Mouse (Mus musculus) C2C12 (cell line): ENCODE measurements around the gene Vmn1r39. TPM values are rescaled to one million over a fixed set of nuclear protein-coding genes. Genes with fewer than 3 reads are reported as not detected.
"Not testable (repeated sequence)": the region's sequence is repeated elsewhere in the genome, so short reads cannot be mapped to it uniquely, and the experiment has no call there.

Experiments used
- H3K27me3 ChIP-seq: one replicate; pipeline ENCODE4 v1.6.1; 2011; ENCODE audit not compliant: control insufficient read depth, insufficient read depth, insufficient read length
- H3K36me3 ChIP-seq: one replicate; pipeline ENCODE4 v1.6.1; 2011; ENCODE audit not compliant: control insufficient read depth, insufficient read depth
- H3K4me3 ChIP-seq: one replicate; pipeline ENCODE4 v1.5.1; 2011; ENCODE audit warnings: mild to moderate bottlenecking, control low read depth; ENCODE audit not compliant: poor library complexity, insufficient read depth, severe bottlenecking
- H3K79me2 ChIP-seq: one replicate; pipeline ENCODE4 v1.6.1; 2011; ENCODE audit not compliant: control insufficient read depth, insufficient read depth
- H3K79me3 ChIP-seq: one replicate; pipeline ENCODE4 v1.6.1; 2011; ENCODE audit warnings: low read depth, control low read depth
- H3ac ChIP-seq: one replicate; pipeline ENCODE3; 2011; ENCODE audit warnings: low read depth; ENCODE audit not compliant: control insufficient read depth, insufficient read length
- CEBPB ChIP-seq: IDR thresholded peaks from one replicate; pipeline ENCODE4 v1.6.1; 2011; ENCODE audit warnings: low read depth, mild to moderate bottlenecking, control low read depth, moderate library complexity
- CTCF ChIP-seq: IDR thresholded peaks from one replicate; pipeline ENCODE4 v1.5.1; 2011; ENCODE audit not compliant: control insufficient read depth, insufficient read depth, insufficient read length
- FOSL1 ChIP-seq: IDR thresholded peaks from one replicate; pipeline ENCODE4 v1.8.0; 2011; ENCODE audit warnings: mild to moderate bottlenecking, low read length; ENCODE audit not compliant: poor library complexity, insufficient read depth, severe bottlenecking
- MAX ChIP-seq: IDR thresholded peaks from one replicate; pipeline ENCODE4 v1.6.1; 2011; ENCODE audit warnings: mild to moderate bottlenecking, control low read depth
- MYOD1 ChIP-seq: IDR thresholded peaks from one replicate; pipeline ENCODE4 v1.6.1; 2011; ENCODE audit warnings: low read depth; ENCODE audit not compliant: control insufficient read depth, insufficient read length
- MYOG ChIP-seq: IDR thresholded peaks from one replicate; pipeline ENCODE4 v1.6.1; 2011; ENCODE audit not compliant: control insufficient read depth, insufficient read length; ENCODE audit errors: extremely low read depth
- USF1 ChIP-seq: IDR thresholded peaks from one replicate; pipeline ENCODE4 v1.6.1; 2011; ENCODE audit warnings: low read depth, mild to moderate bottlenecking, control low read depth, moderate library complexity
- long read RNA-seq, 2 experiments: library from polyadenylated mRNA; unstranded; transcript quantifications; one replicate each; pipeline ENCODE4 v2.0.0; 2019 to 2020
- polyA plus RNA-seq: library from polyadenylated mRNA; unstranded; fragments of >200 nt; fragmentation: generic; extraction: Trizol; gene quantifications from one replicate; pipeline ENCODE4 v1.2.1, GENCODE M21; 2012; ENCODE audit warnings: missing spikeins

Gene Vmn1r39
- polyA plus RNA-seq = not detected
- long read RNA-seq, experiment 1 = 0 reads
- long read RNA-seq, experiment 2 = 0 reads

DNA sequence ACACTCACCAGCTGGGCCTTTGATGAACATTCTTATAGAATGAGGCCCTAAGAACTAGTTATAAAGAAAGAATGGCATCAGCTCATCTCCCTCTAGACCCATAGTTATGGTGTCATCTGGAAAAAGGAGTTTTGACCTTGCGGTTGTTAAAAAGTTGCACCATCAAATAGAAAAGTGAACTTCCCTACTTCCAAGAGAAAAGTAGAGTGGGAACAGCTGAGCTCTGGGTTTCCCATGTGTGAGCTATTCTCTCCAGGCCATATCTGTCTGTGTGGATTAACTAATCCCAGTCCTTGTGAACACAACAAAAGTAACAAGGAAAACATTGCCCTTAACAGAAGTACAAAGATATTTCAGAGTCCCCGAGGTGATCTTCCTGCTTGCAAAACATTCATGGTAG lies at the start of gene Vmn1r39:
Gene Vmn1r39, minus strand, starts transcription at position 101 of the 400 bp plus-strand sequence.
- Histone ChIP-seq H3ac (no peak within 1 kb of the TSS), H3K36me3 (no peaks in the 10 kb centered on the region), H3K27me3 (no peaks in the 10 kb centered on the region), H3K4me3 (no peak within 1 kb of the TSS), H3K79me3 (no peaks in the 10 kb centered on the region), H3K79me2 (no peaks in the 10 kb centered on the region)
- no peak for TF ChIP-seq CTCF
- TF ChIP-seq FOSL1 = no peak
- no peak for TF ChIP-seq USF1
- no peak for TF ChIP-seq MYOD1
- no peak for TF ChIP-seq MAX
- no peak for TF ChIP-seq MYOG
- no peak for TF ChIP-seq CEBPB

DNA sequence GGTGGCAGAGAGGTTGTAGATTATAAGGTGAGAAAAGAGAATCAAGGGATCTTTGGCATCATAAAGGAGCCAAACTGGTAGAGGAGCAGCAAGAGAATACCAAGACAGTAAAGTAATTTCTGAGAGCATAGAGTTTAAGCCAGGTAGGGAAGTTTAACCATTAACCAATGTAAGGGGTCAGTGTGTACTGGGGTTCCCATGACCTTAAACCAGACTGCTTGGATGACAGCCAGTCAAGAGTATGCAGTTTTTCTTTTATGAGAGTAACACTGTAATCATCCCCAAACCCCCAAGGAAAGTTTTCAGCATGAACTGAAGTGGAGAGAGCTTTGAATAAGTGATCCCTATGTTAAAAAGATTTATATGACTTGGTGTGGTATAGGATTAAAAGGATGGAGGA lies 49.0 kb upstream of the Vmn1r39 start:
- no peak for TF ChIP-seq USF1
- no peak for TF ChIP-seq MYOG
- no peak for TF ChIP-seq MYOD1
- no peak for TF ChIP-seq FOSL1
- no peak for TF ChIP-seq CEBPB
- no peak for TF ChIP-seq CTCF
- TF ChIP-seq MAX = no peak
- no peaks in the 10 kb centered on the region for H3K79me2 ChIP-seq
- no peaks in the 10 kb centered on the region for H3K79me3 ChIP-seq
- H3K4me3 ChIP-seq = no peak overlapping the region
- no peaks in the 10 kb centered on the region for H3K27me3 ChIP-seq
- H3K36me3 ChIP-seq = no peaks in the 10 kb centered on the region
- no peak overlapping the region for H3ac ChIP-seq

DNA sequence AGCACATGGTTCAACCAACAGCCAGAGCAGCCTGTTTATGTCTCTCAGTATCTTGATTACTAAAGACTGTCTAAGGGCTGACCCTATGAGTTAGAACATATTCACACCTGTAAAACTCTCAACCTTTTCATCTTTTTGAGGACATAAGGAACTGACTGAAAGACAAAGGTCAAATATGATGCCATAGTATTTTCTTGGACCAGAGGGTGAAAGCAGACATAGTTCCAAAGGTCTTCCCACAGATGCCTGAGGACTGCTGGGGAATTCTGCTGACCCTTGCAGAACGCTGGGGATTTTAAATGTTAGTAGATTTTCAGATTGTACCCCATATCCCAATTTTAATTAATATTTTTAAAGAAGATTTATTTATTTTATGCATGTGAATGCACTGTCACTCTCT lies 47.9 kb upstream of the Vmn1r39 start:
- Histone ChIP-seq H3K27me3 (no peaks in the 10 kb centered on the region), H3ac (no peak overlapping the region), H3K79me2 (no peaks in the 10 kb centered on the region), H3K79me3 (no peaks in the 10 kb centered on the region), H3K4me3 (no peak overlapping the region), H3K36me3 (no peaks in the 10 kb centered on the region)
- TF ChIP-seq FOSL1 (no peak), CTCF (no peak), MYOD1 (no peak), CEBPB (no peak), MAX (no peak), MYOG (no peak), USF1 (no peak)

DNA sequence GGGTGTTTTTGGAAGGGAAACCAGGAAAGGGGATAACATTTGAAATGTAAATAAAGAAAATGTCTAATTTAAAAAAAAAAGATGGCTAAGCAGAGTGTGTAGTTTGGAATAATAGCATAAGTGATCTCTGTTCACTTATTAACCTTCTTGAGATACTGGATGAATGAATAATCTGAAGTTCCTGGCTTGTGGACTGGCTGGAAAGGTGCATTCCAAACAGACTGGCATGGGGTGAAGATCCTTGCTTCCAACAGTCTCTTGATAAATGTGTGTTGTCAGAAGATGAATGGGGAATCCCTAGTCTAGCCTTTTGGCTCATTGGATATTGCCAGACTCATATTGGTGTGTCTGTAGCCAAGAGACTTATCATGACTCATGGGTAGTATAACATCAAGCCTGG lies 45.8 kb upstream of the Vmn1r39 start:
- H3K79me2 ChIP-seq = no peaks in the 10 kb centered on the region
- H3K27me3 ChIP-seq = no peaks in the 10 kb centered on the region
- no peak overlapping the region for H3ac ChIP-seq
- H3K4me3 ChIP-seq = no peak overlapping the region
- no peaks in the 10 kb centered on the region for H3K36me3 ChIP-seq
- no peak for TF ChIP-seq USF1
- TF ChIP-seq CTCF = no peak
- TF ChIP-seq MYOD1 = no peak
- no peak for TF ChIP-seq CEBPB
- no peak for TF ChIP-seq MYOG
- no peak for TF ChIP-seq FOSL1
- no peak for TF ChIP-seq MAX
- H3K79me3 ChIP-seq = no peaks in the 10 kb centered on the region

DNA sequence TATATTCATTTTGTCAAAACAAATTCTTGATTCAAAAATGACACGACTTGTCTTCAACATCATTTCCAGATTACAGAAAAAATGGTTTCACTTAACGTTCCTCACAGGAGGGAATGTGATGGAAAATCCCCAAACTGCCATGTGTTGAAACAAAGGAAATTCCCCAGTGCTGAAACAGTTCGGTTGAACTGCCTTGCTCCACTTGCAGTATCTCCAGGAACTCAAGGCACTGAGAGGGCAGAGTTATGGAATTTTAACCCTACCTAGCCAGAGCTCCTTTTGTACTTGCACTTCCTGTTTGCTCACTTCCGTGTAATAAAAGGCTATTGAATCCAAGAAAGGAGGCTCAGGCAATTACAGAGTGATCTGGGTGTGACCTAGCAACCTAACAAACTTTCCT lies 38.5 kb upstream of the Vmn1r39 start:
- Histone ChIP-seq H3K36me3 (no peaks in the 10 kb centered on the region), H3K79me2 (no peaks in the 10 kb centered on the region), H3K79me3 (no peaks in the 10 kb centered on the region), H3K4me3 (no peak overlapping the region), H3ac (no peak overlapping the region), H3K27me3 (no peaks in the 10 kb centered on the region)
- TF ChIP-seq USF1 = no peak
- TF ChIP-seq CTCF = no peak
- no peak for TF ChIP-seq MAX
- no peak for TF ChIP-seq MYOD1
- TF ChIP-seq MYOG = no peak
- TF ChIP-seq FOSL1 = no peak
- TF ChIP-seq CEBPB = no peak

DNA sequence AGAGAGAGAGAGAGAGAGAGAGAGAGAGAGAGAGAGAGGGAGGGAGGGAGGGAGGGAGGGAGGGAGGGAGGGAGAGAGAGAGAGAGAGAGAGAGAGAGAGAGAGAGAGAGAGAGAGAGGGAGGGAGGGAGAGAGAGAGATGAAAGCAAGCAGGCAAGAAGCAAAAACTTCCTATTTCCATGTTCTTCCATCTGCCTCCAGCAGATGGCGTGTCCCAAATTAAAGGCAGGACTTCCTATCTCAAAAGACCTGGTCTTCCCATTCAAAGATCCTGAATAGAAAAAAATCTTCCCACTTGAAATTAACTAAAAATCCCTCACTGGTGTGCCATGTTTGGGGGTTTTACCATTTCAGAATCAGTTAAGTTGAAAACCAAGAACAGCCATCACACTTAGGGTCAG lies 30.2 kb upstream of the Vmn1r39 start:
- H3K4me3 ChIP-seq, H3K27me3 ChIP-seq, H3K79me3 ChIP-seq, H3ac ChIP-seq, H3K79me2 ChIP-seq, H3K36me3 ChIP-seq: not testable (repeated sequence)
